ENCODE assay signal across 8 mouse cellular contexts in the genomic region with DNA sequence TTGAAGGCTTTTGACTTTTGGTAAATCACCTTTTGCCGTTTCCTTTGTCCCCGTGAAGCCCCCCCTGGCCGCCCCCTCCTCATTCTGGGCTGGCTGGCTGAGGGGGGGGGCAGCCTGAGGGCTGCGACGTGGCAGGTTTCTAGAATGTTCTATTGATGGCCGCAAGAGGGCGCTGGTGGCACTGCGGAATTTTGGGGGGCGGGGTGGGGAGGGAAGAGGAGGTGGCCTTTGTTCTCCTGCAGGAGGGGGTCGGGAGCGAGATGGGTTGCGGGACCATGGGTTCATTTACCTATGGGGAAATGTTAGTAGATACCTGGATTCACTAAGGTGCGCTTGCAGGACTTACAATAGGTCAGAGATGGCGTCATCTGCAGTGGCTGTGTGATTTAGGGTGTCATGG. TPM values are rescaled to one million over a fixed set of nuclear protein-coding genes. Genes with fewer than 3 reads are reported as not detected.
DNase-seq lines count a peak whose midpoint lies in the region; ATAC-seq lines count a peak whose summit lies in the region.

No protein-coding gene starts in this region.

- H3K9me3 ChIP-seq in neural tube, embryonic 11.5 days (ENCODE audit: control insufficient read depth, low read length): peaks cover 5% of the 10 kb centered on the region; the same call in 1 of the 2 replicates
- peaks cover 6% of the 10 kb centered on the region; the same call in 1 of the 2 replicates for H3K9me3 ChIP-seq in forebrain, embryonic 14.5 days (replicated peaks; ENCODE audit: control insufficient read depth, low read length)
- peaks cover 17% of the 10 kb centered on the region for H3K9me3 ChIP-seq in liver, embryonic 12.5 days (replicated peaks)

- peak overlapping the region; percentile 46 for H3K4me3 ChIP-seq in neural tube, embryonic 11.5 days (ENCODE audit: low read depth, low read length)
- H3K4me3 ChIP-seq in forebrain, embryonic 14.5 days (ENCODE audit: low read depth, low read length): peak overlapping the region; percentile 37
- peak overlapping the region; percentile 50 for H3K4me3 ChIP-seq in liver, embryonic 12.5 days

- H3K4me1 ChIP-seq in neural tube, embryonic 11.5 days (ENCODE audit: control insufficient read depth, insufficient read depth, low read length): no peaks in the 10 kb centered on the region
- peaks cover 8% of the 10 kb centered on the region; the same call in 1 of the 2 replicates for H3K4me1 ChIP-seq in forebrain, embryonic 14.5 days (ENCODE audit: control insufficient read depth, insufficient read depth, low read length)
- no peaks in the 10 kb centered on the region for H3K4me1 ChIP-seq in liver, embryonic 12.5 days

- peak overlapping the region; percentile 43 for H3K4me2 ChIP-seq in neural tube, embryonic 11.5 days (ENCODE audit: low read depth)
- peak overlapping the region; percentile 41 for H3K4me2 ChIP-seq in forebrain, embryonic 14.5 days (ENCODE audit: low read length)
- no peak overlapping the region for H3K4me2 ChIP-seq in liver, embryonic 12.5 days

- H3K27ac ChIP-seq in neural tube, embryonic 11.5 days (ENCODE audit: low read depth, low read length): 0 out of 2 replicates have a peak overlapping the region, but pooled peaks have one; percentile 27
- H3K27ac ChIP-seq in forebrain, embryonic 14.5 days (ENCODE audit: low read depth, low read length): peak overlapping the region; percentile 35; the same call in 1 of the 2 replicates
- H3K27ac ChIP-seq in liver, embryonic 12.5 days: peak overlapping the region; percentile 60

- no peaks in the 10 kb centered on the region; the same call in 1 of the 2 replicates for H3K36me3 ChIP-seq in neural tube, embryonic 11.5 days (ENCODE audit: control insufficient read depth, insufficient read depth, low read length)
- H3K36me3 ChIP-seq in forebrain, embryonic 14.5 days (ENCODE audit: control insufficient read depth, insufficient read depth, low read length): peaks cover 8% of the 10 kb centered on the region
- peaks cover 10% of the 10 kb centered on the region; the same call in 1 of the 2 replicates for H3K36me3 ChIP-seq in liver, embryonic 12.5 days

- ATAC-seq in neural tube, embryonic 11.5 days (ENCODE audit: insufficient read depth, low FRiP score, low TSS enrichment): no peak
- ATAC-seq in forebrain, embryonic 14.5 days: no peak
- ATAC-seq in liver, embryonic 12.5 days: no peak

- DNase-seq in adrenal gland, postnatal 10 days: peak; percentile 52
- no peak for DNase-seq in adrenal gland, postnatal 4 days (ENCODE audit: low spot score in 2 of 2)
- no peak for DNase-seq in neural tube, embryonic 11.5 days (ENCODE audit: low spot score)
- DNase-seq in neural tube, embryonic 10.5 days (ENCODE audit: extremely low spot score, low spot score): no peak
- DNase-seq in forebrain, embryonic 14.5 days (ENCODE audit: low spot score): peak; percentile 33
- peak; percentile 59 for DNase-seq in testis, postnatal 10 days (ENCODE audit: low spot score)
- no peak for DNase-seq in ovary, postnatal 10 days (ENCODE audit: low spot score)

- no peaks in the 10 kb centered on the region for H3K27me3 ChIP-seq in neural tube, embryonic 11.5 days (ENCODE audit: control insufficient read depth, insufficient read depth, low read length)
- H3K27me3 ChIP-seq in forebrain, embryonic 14.5 days (replicated peaks; ENCODE audit: control insufficient read depth, insufficient read depth, low read length): no peaks in the 10 kb centered on the region
- H3K27me3 ChIP-seq in liver, embryonic 12.5 days (replicated peaks): peaks cover 32% of the 10 kb centered on the region

- H3K9ac ChIP-seq in neural tube, embryonic 11.5 days (ENCODE audit: low read length): peak overlapping the region; percentile 63
- peak overlapping the region; percentile 66 for H3K9ac ChIP-seq in forebrain, embryonic 14.5 days (ENCODE audit: low read length)
- H3K9ac ChIP-seq in liver, embryonic 12.5 days: 0 out of 2 replicates have a peak overlapping the region, but pooled peaks have one; percentile 17

- WGBS in neural tube, embryonic 11.5 days: 49% methylated on average over 14 of the region's 14 CpGs
- 50% methylated on average over 14 of the region's 14 CpGs for WGBS in forebrain, embryonic 14.5 days
- WGBS in liver, embryonic 12.5 days (ENCODE audit: insufficient replicate concordance): 41% methylated on average over 14 of the region's 14 CpGs

RNA-seq across cellular contexts. Expression of a gene that starts 58.1 kb away (rescaled TPM):
- total RNA-seq in adrenal gland, postnatal 10 days (2021): 1 to 10 TPM; 4.4 to 4.5 TPM
- total RNA-seq in adrenal gland, postnatal 4 days (2021): 10 to 100 TPM in 1 of 2 experiments, 1 to 10 TPM in 1; 8.8 to 10.3 TPM
- polyA plus RNA-seq in neural tube, embryonic 11.5 days (2014; fragmentation: Nextera tagmentation; extraction: Ambion mirVana): 1.0 and 1.1 TPM in 2 replicates
- 0.37 and 0.58 TPM in 2 replicates for polyA plus RNA-seq in forebrain, embryonic 14.5 days (2014; fragmentation: Nextera tagmentation; extraction: Ambion mirVana)
- 1.2 and 1.4 TPM in 2 replicates for polyA plus RNA-seq in liver, embryonic 12.5 days (2016; fragmentation: Nextera tagmentation; extraction: Ambion mirVana)

Comparison
In these comparisons a context has a peak if more than half of its experiments do, and no peak if none do; other contexts are left out.
1. DNase-seq: peak in adrenal gland, postnatal 10 days (single experiment), forebrain, embryonic 14.5 days (single experiment) and testis, postnatal 10 days (single experiment); none in adrenal gland, postnatal 4 days (0 of 2), neural tube, embryonic 11.5 days (single experiment), neural tube, embryonic 10.5 days (single experiment) and ovary, postnatal 10 days (single experiment).
2. Peak in every context shown above with its lines, with median percentiles within 50 percentile points of each other: H3K27ac ChIP-seq, H3K4me3 ChIP-seq and H3K9ac ChIP-seq.